Mouse (Mus musculus): ENCODE results near the gene Eml3. TPM values are rescaled to one million over a fixed set of nuclear protein-coding genes. Genes with fewer than 3 reads are reported as not detected.

Eml3 gene
- total and polyA plus RNA-seq, 3 experiments, result 16.6 to 23.4 TPM; not detected in 1

DNA sequence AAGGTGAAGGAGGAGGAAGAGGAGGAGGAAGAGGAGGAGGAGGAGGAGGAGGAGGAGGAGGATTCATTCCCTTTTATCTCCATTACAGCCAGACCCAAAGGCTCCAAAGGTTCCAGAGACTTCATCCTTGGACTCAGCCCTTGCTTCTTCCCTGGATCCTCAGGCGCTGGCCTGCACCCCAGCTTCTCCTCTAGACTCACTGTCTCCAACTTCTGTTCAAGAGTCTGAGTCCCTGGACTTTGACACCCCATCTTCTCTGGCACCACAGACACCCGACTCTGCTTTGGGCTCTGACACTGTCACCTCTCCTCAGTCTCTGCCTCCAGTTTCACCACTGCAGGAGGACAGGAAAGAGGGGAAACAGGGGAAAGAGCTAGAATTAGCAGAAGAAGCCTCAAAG is 32.9 kb downstream of the Eml3 start:
- Histone ChIP-seq H3K4me3 (ENCODE audit: control insufficient read depth in 1 of 2, insufficient read depth in 1 of 2, low read depth in 2 of 2, low read length in 2 of 2) (no peak overlapping the region), H3K79me2 (ENCODE audit: control insufficient read depth, insufficient read depth, low read length, poor library complexity) (peaks cover 23% of the 10 kb centered on the region), H3K9ac (ENCODE audit: control insufficient read depth, low read depth, low read length, poor library complexity, severe bottlenecking) (no peak overlapping the region), H3K9me3 (replicated peaks; ENCODE audit: insufficient read depth, low read length) (no peaks in the 10 kb centered on the region), H3K36me3 (ENCODE audit: control insufficient read depth in 1 of 2, insufficient read depth in 2 of 2, low read length in 2 of 2) (peaks cover 0 to 28% of the 10 kb centered on the region in 2 experiments; a peak in 3 of 4 replicates), H3K27ac (ENCODE audit: control insufficient read depth, low read depth, low read length) (no peak overlapping the region), H3K4me1 (ENCODE audit: control insufficient read depth in 1 of 2, insufficient read depth in 2 of 2, low read length in 2 of 2) (peaks cover 0 to 3% of the 10 kb centered on the region in 2 experiments; a peak in 1 of 4 replicates), H3K27me3 (ENCODE audit: control insufficient read depth in 1 of 2, insufficient read depth in 2 of 2, low read length in 2 of 2) (no peaks in the 10 kb centered on the region)
- DNase-seq (ENCODE audit: low read depth, low spot score), result no peak
- TF ChIP-seq MAFK (IDR thresholded peaks at IDR 0.05; ENCODE audit: borderline replicate concordance, low read depth, low read length) (no peak), NELFE (IDR thresholded peaks at IDR 0.05; ENCODE audit: low read depth, low read length) (no peak), E2F4 (IDR thresholded peaks at IDR 0.05; ENCODE audit: borderline replicate concordance, low read depth, low read length) (no peak), KAT2A (conservative IDR thresholded peaks at IDR 0.05; ENCODE audit: low read depth, low read length) (no peak), MEF2A (IDR thresholded peaks at IDR 0.05; ENCODE audit: extremely low read depth, insufficient replicate concordance, low read depth, low read length, poor library complexity, severe bottlenecking) (no peak), JUND (IDR thresholded peaks at IDR 0.05; ENCODE audit: low read depth, low read length) (no peak), CHD1 (IDR thresholded peaks at IDR 0.05; ENCODE audit: low read depth, low read length) (no peak), ELF1 (IDR thresholded peaks at IDR 0.05; ENCODE audit: low read depth, low read length) (no peak), HCFC1 (IDR thresholded peaks at IDR 0.05; ENCODE audit: low read depth, low read length) (no peak), MYB (IDR thresholded peaks at IDR 0.05; ENCODE audit: low read depth, low read length) (no peak), BHLHE40 (IDR thresholded peaks at IDR 0.05; ENCODE audit: borderline replicate concordance, low read depth, low read length) (no peak), RCOR1 (IDR thresholded peaks at IDR 0.05; ENCODE audit: low read depth, low read length) (no peak), MYC (IDR thresholded peaks at IDR 0.05; ENCODE audit: low read depth, low read length) (no peak), CTCF (IDR thresholded peaks at IDR 0.05 in 2 of 3, conservative IDR thresholded peaks at IDR 0.05 in 1 of 3; ENCODE audit: control insufficient read depth in 1 of 3, insufficient read depth in 1 of 3, low read depth in 2 of 3, low read length in 3 of 3, poor library complexity in 1 of 3, severe bottlenecking in 1 of 3) (no peak)

DNA sequence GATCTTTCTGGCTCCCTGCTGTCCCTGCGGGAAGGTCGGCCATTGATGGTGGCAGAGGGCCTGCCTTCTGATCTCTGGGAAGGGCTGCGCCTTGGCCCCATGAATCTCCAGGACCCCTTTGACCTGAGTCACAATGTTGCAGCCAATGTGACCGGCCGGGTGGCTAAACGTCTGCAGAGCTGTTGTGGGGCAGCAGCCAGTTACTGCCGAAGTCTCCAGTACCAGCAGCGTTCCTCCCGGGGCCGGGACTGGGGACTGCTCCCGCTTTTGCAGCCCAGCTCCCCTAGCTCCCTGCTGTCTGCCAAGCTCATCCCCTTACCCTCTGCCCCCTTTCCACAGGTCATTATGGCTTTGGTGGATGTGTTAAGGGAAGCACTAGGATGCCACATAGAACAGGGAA is 35.7 kb downstream of the Eml3 start:
- H3K27ac ChIP-seq (ENCODE audit: control insufficient read depth, low read depth, low read length), result no peak overlapping the region
- TF ChIP-seq MAX (IDR thresholded peaks at IDR 0.05; ENCODE audit: low read length), result no peak
- TF ChIP-seq CHD2 (IDR thresholded peaks at IDR 0.05; ENCODE audit: low read length), result no peak
- TF ChIP-seq RCOR1 (IDR thresholded peaks at IDR 0.05; ENCODE audit: low read depth, low read length), result no peak
- TF ChIP-seq SIN3A (IDR thresholded peaks at IDR 0.05; ENCODE audit: low read length), result no peak
- no peak for TF ChIP-seq BHLHE40 (IDR thresholded peaks at IDR 0.05; ENCODE audit: borderline replicate concordance, low read depth, low read length)
- no peak for TF ChIP-seq MYB (IDR thresholded peaks at IDR 0.05; ENCODE audit: low read depth, low read length)
- no peak for TF ChIP-seq NELFE (IDR thresholded peaks at IDR 0.05; ENCODE audit: low read depth, low read length)
- no peak for TF ChIP-seq TAL1 (IDR thresholded peaks at IDR 0.05; ENCODE audit: low read length)
- TF ChIP-seq MAZ (IDR thresholded peaks at IDR 0.05; ENCODE audit: low read depth, low read length), result no peak
- no peak for TF ChIP-seq NRF1 (IDR thresholded peaks at IDR 0.05; ENCODE audit: insufficient read depth, low read depth, low read length, poor library complexity, severe bottlenecking)
- no peak for TF ChIP-seq GATA1 (IDR thresholded peaks at IDR 0.05; ENCODE audit: low read depth, low read length)
- no peak for TF ChIP-seq HCFC1 (IDR thresholded peaks at IDR 0.05; ENCODE audit: low read depth, low read length)
- TF ChIP-seq SMC3 (IDR thresholded peaks at IDR 0.05; ENCODE audit: low read depth, low read length), result no peak
- TF ChIP-seq ETS1 (IDR thresholded peaks at IDR 0.05; ENCODE audit: low read depth, low read length), result no peak
- TF ChIP-seq POLR2AphosphoS5 (IDR thresholded peaks at IDR 0.05; ENCODE audit: borderline replicate concordance, low read depth, low read length), result no peak
- TF ChIP-seq ZMIZ1 (IDR thresholded peaks at IDR 0.05; ENCODE audit: low read depth, low read length), result no peak
- TF ChIP-seq USF1 (IDR thresholded peaks at IDR 0.05; ENCODE audit: low read depth, low read length), result no peak
- no peak for TF ChIP-seq CTCF (IDR thresholded peaks at IDR 0.05 in 2 of 3, conservative IDR thresholded peaks at IDR 0.05 in 1 of 3; ENCODE audit: control insufficient read depth in 1 of 3, insufficient read depth in 1 of 3, low read depth in 2 of 3, low read length in 3 of 3, poor library complexity in 1 of 3, severe bottlenecking in 1 of 3)
- no peak for TF ChIP-seq MYC (IDR thresholded peaks at IDR 0.05; ENCODE audit: low read depth, low read length)
- peaks cover 39% of the 10 kb centered on the region for H3K79me2 ChIP-seq (ENCODE audit: control insufficient read depth, insufficient read depth, low read length, poor library complexity)
- H3K4me1 ChIP-seq (ENCODE audit: control insufficient read depth in 1 of 2, insufficient read depth in 2 of 2, low read length in 2 of 2), result peaks cover 5 to 10% of the 10 kb centered on the region in 2 experiments
- DNase-seq (ENCODE audit: low read depth, low spot score), result no peak
- no peak overlapping the region for H3K4me3 ChIP-seq (ENCODE audit: control insufficient read depth in 1 of 2, insufficient read depth in 1 of 2, low read depth in 2 of 2, low read length in 2 of 2)
- no peak overlapping the region for H3K9ac ChIP-seq (ENCODE audit: control insufficient read depth, low read depth, low read length, poor library complexity, severe bottlenecking)
- H3K36me3 ChIP-seq (ENCODE audit: control insufficient read depth in 1 of 2, insufficient read depth in 2 of 2, low read length in 2 of 2), result peaks cover 17 to 23% of the 10 kb centered on the region in 2 experiments
- H3K9me3 ChIP-seq (replicated peaks; ENCODE audit: insufficient read depth, low read length), result no peaks in the 10 kb centered on the region
- H3K27me3 ChIP-seq (ENCODE audit: control insufficient read depth in 1 of 2, insufficient read depth in 2 of 2, low read length in 2 of 2), result no peaks in the 10 kb centered on the region
